Mouse (Mus musculus) spleen, adult 2 months (tissue): ENCODE measurements around the gene Sptlc2.

Source experiments
- CTCF ChIP-seq: fragments of 200-500 bp; IDR thresholded peaks from 2 replicates; pipeline ENCODE4 v1.5.1; 2011; ENCODE audit warnings: mild to moderate bottlenecking, inconsistent platforms; ENCODE audit not compliant: insufficient read depth, insufficient read length, insufficient replicate concordance; ENCODE audit errors: extremely low read depth
- POLR2A ChIP-seq: fragments of 200-500 bp; IDR thresholded peaks from 2 replicates; pipeline ENCODE4 v1.6.1; 2011; ENCODE audit warnings: low read depth, low read length, inconsistent platforms

DNA sequence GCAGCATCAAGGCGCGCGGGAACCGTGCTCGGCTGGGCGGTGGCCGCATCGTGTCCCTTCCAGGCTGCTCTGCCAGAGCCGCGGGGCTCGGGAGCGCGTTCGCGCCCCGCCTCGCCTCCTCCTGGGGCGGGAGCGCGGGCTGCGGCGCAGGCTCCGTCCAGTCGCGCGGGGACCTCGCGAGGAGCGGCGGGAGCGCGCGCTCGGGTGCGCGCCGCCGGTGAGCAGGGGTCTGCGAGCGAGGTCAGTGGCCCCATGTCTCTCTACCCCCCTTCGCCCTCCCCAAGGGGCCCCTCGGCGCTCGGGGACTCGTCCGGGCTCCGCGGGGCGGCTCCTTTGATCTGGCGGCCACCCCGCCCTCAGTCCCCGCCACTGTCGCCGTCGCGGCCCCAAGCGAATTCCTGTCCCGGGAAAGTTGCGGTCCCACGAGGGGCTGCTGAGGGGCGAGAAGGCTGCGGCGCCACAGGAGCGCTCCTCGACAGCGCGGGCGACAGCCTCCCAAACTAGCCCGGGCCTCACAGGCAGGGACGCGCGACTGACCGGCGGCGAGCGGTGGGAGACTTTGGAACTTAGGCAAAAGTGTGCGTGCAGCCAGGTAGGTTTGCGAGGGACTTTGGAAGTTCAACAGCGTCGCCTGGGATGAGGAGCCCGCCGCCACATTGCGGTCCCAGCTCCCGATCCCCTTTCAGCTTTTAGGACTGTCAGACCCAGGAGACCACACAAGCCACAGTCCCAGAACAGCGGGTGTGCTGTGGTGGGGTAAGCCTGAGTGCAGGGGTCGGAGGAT is 88.3 kb downstream of the Sptlc2 start, which contains the start of gene Ism2:
- TF ChIP-seq POLR2A = no peak
- no peak for TF ChIP-seq CTCF
